Mouse (Mus musculus) neural tube, embryonic 15.5 days (tissue): ENCODE data around the gene Dpf3. TPM values are rescaled to one million over a fixed set of nuclear protein-coding genes. Genes with fewer than 3 reads are reported as not detected.
A peak's percentile ranks its signal among the peaks of the same experiment; 100 is the strongest.

ENCODE experiments used
- ATAC-seq: fragments of 200-750 bp; cut with Nextera tagmentation; 2 replicates; pipeline ENCODE4 v1.8.0; 2017; ENCODE audit warnings: mild to moderate bottlenecking, moderate TSS enrichment, moderate library complexity; ENCODE audit not compliant: low FRiP score
- H3K27ac ChIP-seq: fragments of 300-500 bp; sonication (generic); replicated peaks from 2 replicates; pipeline ENCODE4 v1.5.1; 2015; ENCODE audit warnings: mild to moderate bottlenecking, inconsistent platforms
- H3K27me3 ChIP-seq: fragments of 300-500 bp; sonication (generic); replicated peaks from 2 replicates; pipeline ENCODE4 v1.6.1; 2015; ENCODE audit warnings: inconsistent platforms
- H3K36me3 ChIP-seq: fragments of 300-500 bp; sonication (generic); 2 replicates; pipeline ENCODE4 v1.6.1; 2015; ENCODE audit warnings: inconsistent platforms
- H3K4me1 ChIP-seq: fragments of 300-500 bp; sonication (generic); 2 replicates; pipeline ENCODE4 v1.6.1; 2015; ENCODE audit warnings: inconsistent platforms
- H3K4me2 ChIP-seq: fragments of 300-500 bp; sonication (generic); 2 replicates; pipeline ENCODE4 v1.6.1; 2015; ENCODE audit warnings: inconsistent platforms, mild to moderate bottlenecking, moderate library complexity
- H3K4me3 ChIP-seq: fragments of 300-500 bp; sonication (generic); replicated peaks from 2 replicates; pipeline ENCODE4 v1.5.1; 2015; ENCODE audit warnings: mild to moderate bottlenecking, inconsistent platforms
- H3K9ac ChIP-seq: fragments of 300-500 bp; sonication (generic); replicated peaks from 2 replicates; pipeline ENCODE4 v1.6.1; 2015; ENCODE audit warnings: mild to moderate bottlenecking, inconsistent platforms
- H3K9me3 ChIP-seq: fragments of 300-500 bp; sonication (generic); replicated peaks from 2 replicates; pipeline ENCODE4 v1.6.1; 2016; ENCODE audit warnings: inconsistent platforms
- WGBS: fragments of 180-500 bp; shearing (Covaris S2); methylation state at CpG from one replicate; pipeline ENCODE4 v1.1.7; 2015; ENCODE audit warnings: mixed read lengths; 5-methylcytosine and 5-hydroxymethylcytosine counted together
- polyA plus RNA-seq: library from polyadenylated mRNA; unstranded; fragments of >200 nt; fragmentation: Nextera tagmentation; extraction: Ambion mirVana; gene quantifications from 2 replicates; pipeline ENCODE4 v1.2.1, GENCODE M21; 2015

The Dpf3 gene
- polyA plus RNA-seq, 1 experiment from 2014 or later: 15.5 TPM

DNA sequence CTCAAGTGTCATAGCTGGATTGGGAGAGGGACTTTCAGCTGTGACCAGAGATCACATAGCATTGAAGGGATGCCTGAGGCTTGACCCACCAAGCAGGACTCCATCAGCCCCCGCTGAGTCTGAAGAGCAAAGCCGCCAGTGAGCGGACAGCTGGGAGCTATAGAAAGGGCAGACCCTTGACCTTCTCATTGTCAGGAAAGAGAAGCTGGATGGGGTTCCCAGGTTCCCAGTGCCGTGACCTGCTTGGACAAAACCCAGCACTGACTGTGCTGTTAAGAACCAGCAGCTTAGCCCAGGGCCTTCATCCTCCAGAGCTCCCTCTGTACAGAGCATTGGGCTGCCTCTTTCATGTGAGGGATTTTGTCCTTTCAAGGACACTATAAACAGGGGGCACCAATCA is 260.5 kb downstream of the Dpf3 start:
- WGBS: 44% methylated on average over 4 of the region's 4 CpGs
- ATAC-seq: no peak

DNA sequence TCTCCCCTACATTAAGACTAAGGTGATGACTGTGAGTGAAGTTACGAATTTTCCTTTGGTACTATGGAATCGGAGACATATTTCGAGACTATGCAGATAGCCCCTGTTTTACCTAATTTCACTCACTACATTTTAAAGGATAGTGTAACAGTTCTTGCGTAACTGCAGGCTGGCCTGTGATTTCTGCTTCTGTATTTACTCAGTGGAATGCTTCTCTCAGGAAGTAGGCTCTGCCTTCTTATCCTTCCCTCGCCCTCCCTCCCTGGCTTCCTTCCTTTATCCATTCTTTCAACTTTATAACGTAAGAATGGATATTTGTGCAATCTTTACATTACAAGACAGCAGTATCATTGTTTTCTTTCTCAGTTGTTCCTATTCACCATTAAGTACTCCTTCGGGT is 266.6 kb downstream of the Dpf3 start:
- no peaks in the 10 kb centered on the region for H3K4me1 ChIP-seq
- no peaks in the 10 kb centered on the region for H3K27me3 ChIP-seq
- H3K4me3 ChIP-seq: no peak overlapping the region
- ATAC-seq: no peak
- no peaks in the 10 kb centered on the region for H3K36me3 ChIP-seq
- no peak overlapping the region for H3K9ac ChIP-seq
- WGBS: 86% methylated on average over 7 of the region's 7 CpGs
- no peak overlapping the region for H3K4me2 ChIP-seq
- H3K27ac ChIP-seq: no peak overlapping the region
- no peaks in the 10 kb centered on the region for H3K9me3 ChIP-seq

More for the DNA sequence above, 260.5 kb downstream of the Dpf3 start:
- Histone ChIP-seq H3K36me3 (no peaks in the 10 kb centered on the region), H3K9ac (no peak overlapping the region), H3K4me1 (no peaks in the 10 kb centered on the region), H3K27ac (no peak overlapping the region), H3K27me3 (no peaks in the 10 kb centered on the region), H3K9me3 (no peaks in the 10 kb centered on the region), H3K4me3 (no peak overlapping the region), H3K4me2 (no peak overlapping the region)

DNA sequence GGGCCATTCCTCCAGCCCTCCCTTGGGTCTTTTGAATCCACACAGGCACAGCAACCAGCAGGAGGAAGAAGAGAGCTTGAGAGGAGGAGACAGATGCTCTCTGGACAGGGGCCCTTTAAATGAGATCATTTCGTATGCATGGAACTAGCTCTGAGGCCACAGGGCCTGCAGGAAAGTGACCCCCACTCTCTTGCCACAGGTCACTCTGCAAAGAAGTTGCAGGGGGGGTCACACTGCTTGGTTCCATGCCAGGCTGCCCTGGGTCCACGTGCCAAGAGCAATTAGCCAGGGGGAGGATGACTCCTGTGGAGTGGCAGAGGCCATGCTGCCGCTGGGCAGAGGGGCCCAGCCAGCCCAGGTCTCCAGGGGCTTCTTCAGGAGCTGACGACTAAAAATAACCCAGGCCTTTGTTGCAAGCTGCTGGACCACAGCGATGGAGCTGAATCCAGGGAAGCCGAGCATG is 273.6 kb downstream of the Dpf3 start:
- Histone ChIP-seq H3K9ac (no peak overlapping the region), H3K27me3 (no peaks in the 10 kb centered on the region), H3K9me3 (no peaks in the 10 kb centered on the region), H3K4me1 (peaks cover 18% of the 10 kb centered on the region), H3K4me3 (no peak overlapping the region), H3K27ac (no peak overlapping the region), H3K4me2 (no peak overlapping the region), H3K36me3 (no peaks in the 10 kb centered on the region)
- peak; percentile 62; the same call in 1 of the 2 replicates for ATAC-seq
- 12% methylated on average over 6 of the region's 6 CpGs for WGBS

DNA sequence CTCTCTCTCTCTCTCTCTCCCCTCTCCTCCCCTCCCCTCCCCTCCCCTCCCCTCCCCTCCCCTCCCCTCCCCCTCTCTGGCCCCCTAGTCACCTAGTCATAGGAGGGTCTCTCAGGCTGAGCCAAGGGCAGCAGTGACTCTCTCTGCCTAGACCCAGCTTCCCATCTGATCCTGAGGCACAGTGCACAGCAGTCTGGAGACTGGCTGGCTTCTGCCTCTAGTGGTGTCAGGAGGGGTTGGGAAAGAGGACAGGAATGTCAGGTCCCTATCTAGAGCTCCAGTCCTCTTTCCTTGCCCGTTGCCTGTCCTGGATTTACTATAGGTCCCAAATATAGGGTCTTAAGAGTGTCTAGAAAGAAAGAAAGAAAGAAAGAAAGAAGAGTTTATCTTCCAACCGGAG is 275.5 kb downstream of the Dpf3 start:
- Histone ChIP-seq H3K4me3 (no peak overlapping the region), H3K9me3 (no peaks in the 10 kb centered on the region), H3K36me3 (no peaks in the 10 kb centered on the region), H3K27ac (no peak overlapping the region), H3K27me3 (no peaks in the 10 kb centered on the region), H3K4me1 (peaks cover 33% of the 10 kb centered on the region), H3K4me2 (no peak overlapping the region), H3K9ac (no peak overlapping the region)
- no peak for ATAC-seq
- WGBS: 89% methylated on average over 2 of the region's 2 CpGs

DNA sequence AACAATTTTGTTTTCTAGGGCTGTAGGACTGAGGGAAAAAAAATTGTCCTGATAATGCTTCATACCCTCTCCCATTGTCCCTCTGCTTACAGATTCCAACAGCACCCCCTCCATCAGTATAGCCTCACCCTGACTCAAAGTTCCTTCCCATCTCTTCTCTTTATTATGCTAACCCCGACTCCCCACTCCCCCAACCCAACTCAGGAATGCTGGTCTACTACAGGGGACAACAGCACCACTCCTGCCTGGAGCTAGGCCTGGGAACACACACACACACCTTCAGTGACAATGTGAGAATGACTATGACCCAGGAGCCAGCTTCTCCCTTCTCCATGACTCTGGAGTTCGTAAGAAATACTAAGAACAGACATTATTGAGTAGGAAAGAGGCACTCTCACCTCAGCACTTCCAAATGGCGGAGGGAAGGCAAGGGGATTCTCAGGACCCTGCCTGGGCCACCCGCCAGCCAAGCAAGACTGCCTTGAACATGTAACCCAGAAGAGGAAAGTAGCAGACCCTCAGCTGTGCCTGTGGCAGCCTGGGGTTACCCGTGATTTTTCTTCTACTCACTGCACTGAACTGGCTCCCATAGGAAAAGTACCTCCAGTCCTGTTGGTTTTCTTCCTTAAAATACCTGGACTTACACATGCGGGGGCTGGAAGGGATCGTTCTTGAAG is 276.2 kb downstream of the Dpf3 start:
- no peak for ATAC-seq
- H3K36me3 ChIP-seq: no peaks in the 10 kb centered on the region
- no peak overlapping the region for H3K4me2 ChIP-seq
- peaks cover 33% of the 10 kb centered on the region for H3K4me1 ChIP-seq
- no peaks in the 10 kb centered on the region for H3K9me3 ChIP-seq
- H3K9ac ChIP-seq: no peak overlapping the region
- WGBS: 75% methylated on average over 7 of the region's 7 CpGs
- H3K4me3 ChIP-seq: no peak overlapping the region
- H3K27ac ChIP-seq: no peak overlapping the region
- no peaks in the 10 kb centered on the region for H3K27me3 ChIP-seq

DNA sequence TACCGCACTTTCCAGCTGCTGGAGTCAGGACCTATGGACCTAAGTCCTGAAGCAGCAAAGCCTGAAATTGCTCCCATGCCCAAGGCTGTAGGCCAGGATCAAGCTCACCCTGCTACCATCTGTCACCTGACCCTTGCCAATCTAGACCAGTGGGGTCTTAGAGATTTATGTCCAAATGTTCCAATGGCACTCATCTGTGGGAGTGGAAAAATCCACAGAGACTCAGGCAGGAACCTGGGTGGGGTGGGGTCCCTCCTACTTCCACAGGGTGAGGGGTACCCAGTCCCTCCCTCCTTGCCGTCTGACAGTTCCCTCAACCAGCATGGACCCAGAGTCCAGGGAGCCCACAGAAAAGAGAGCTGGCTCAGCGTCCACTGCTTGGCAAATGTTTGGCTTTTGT is 276.8 kb downstream of the Dpf3 start:
- no peaks in the 10 kb centered on the region for H3K27me3 ChIP-seq
- peaks cover 33% of the 10 kb centered on the region for H3K4me1 ChIP-seq
- no peak overlapping the region for H3K27ac ChIP-seq
- WGBS: 68% methylated on average over 3 of the region's 3 CpGs
- no peaks in the 10 kb centered on the region for H3K9me3 ChIP-seq
- no peak overlapping the region for H3K4me2 ChIP-seq
- no peak overlapping the region for H3K9ac ChIP-seq
- ATAC-seq: no peak
- H3K36me3 ChIP-seq: no peaks in the 10 kb centered on the region
- H3K4me3 ChIP-seq: no peak overlapping the region

DNA sequence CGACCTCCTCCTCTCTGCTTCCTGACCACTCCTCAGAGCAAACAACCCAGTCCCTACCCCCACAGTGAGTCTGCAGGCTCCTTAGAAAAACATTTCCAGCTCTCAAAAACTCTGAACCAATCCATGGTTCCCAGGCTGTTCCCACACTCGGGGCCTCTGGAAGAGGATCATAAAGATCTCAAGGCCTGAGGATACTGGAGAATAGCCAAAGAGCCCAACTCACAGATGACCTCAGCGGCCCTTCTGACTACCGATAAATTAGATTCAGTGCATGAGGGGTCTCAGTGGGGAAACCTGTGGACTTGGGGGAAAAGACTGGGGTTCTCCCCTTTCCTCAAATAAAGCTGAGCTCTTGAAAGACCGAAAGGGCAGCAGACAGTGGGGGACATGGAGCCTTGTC is 277.2 kb downstream of the Dpf3 start:
- Histone ChIP-seq H3K27me3 (no peaks in the 10 kb centered on the region), H3K36me3 (no peaks in the 10 kb centered on the region), H3K4me1 (peaks cover 33% of the 10 kb centered on the region), H3K4me3 (no peak overlapping the region), H3K9me3 (no peaks in the 10 kb centered on the region), H3K9ac (no peak overlapping the region), H3K4me2 (no peak overlapping the region), H3K27ac (no peak overlapping the region)
- WGBS: 52% methylated on average over 5 of the region's 5 CpGs
- no peak for ATAC-seq

DNA sequence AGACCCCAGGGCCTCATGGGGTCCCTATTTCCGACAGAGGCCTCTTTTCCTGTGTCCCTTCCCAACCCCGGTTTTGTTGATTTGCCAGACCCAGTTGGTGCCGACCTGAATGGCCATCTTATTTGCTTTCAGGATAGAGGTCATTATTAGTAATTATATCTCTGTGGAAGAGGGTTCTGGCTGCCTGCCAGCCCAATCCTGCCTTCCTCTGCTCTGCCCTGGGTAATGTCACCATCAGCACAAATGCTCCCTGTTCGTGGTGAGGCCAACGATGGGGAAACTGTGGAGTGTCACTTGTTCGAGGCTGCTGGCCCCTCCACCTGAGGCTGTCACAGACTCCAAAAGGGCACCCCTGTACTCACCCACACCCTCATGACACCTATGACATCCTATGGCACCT is 278.1 kb downstream of the Dpf3 start:
- no peak for ATAC-seq
- H3K27me3 ChIP-seq: no peaks in the 10 kb centered on the region
- 17% methylated on average over 6 of the region's 6 CpGs for WGBS

DNA sequence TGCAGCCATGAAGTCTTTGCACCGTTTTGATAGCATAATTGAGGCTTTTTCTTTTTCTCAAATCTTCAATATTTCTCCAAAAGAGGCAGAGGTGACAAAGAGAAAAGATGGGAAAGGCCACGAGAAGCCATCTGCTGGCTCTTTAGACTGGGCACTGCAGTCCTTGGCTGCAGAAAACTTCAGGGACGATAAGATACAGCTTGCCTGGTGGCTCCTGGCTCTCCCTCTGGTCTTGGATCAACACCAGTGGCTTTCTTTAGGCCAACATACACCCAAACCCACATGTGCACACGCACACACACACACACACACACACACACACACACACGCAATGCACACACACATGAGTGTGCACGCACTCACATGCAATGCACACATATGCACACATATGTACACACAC is 278.7 kb downstream of the Dpf3 start:
- Histone ChIP-seq H3K9ac (no peak overlapping the region), H3K4me3 (no peak overlapping the region), H3K4me1 (peaks cover 32% of the 10 kb centered on the region), H3K27me3 (no peaks in the 10 kb centered on the region), H3K27ac (0 out of 2 replicates have a peak overlapping the region, but pooled peaks have one; percentile 48), H3K36me3 (no peaks in the 10 kb centered on the region), H3K9me3 (no peaks in the 10 kb centered on the region), H3K4me2 (no peak overlapping the region)
- no peak for ATAC-seq
- WGBS: 64% methylated on average over 6 of the region's 6 CpGs

More for the DNA sequence above, 278.1 kb downstream of the Dpf3 start:
- Histone ChIP-seq H3K9me3 (no peaks in the 10 kb centered on the region), H3K4me2 (no peak overlapping the region), H3K4me3 (no peak overlapping the region), H3K27ac (no peak overlapping the region), H3K36me3 (no peaks in the 10 kb centered on the region), H3K9ac (no peak overlapping the region), H3K4me1 (peaks cover 35% of the 10 kb centered on the region)

DNA sequence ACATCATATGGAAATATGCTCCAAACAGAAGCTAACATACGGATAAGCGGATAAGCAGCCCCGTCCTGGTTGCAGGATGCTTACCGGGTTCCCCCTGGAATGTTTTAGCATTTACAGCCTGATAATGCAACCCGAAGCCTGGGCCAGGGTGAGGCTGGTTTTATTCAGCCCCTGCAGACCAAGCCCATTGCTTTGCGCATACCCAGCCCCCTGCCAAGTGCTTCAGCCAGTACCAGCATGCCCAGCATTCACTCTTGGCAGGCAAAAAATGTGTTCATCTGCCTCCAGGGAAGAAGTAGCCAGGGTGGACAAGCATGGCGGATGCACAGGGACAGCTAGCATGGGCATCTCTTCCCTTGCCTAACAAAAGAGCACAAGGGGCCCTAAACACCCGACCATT is 279.5 kb downstream of the Dpf3 start:
- no peak for ATAC-seq
- Histone ChIP-seq H3K4me1 (peaks cover 31% of the 10 kb centered on the region), H3K27me3 (no peaks in the 10 kb centered on the region), H3K36me3 (no peaks in the 10 kb centered on the region), H3K4me2 (no peak overlapping the region), H3K9me3 (no peaks in the 10 kb centered on the region), H3K4me3 (no peak overlapping the region), H3K27ac (peak overlapping the region; percentile 48), H3K9ac (no peak overlapping the region)
- WGBS: 33% methylated on average over 8 of the region's 8 CpGs

DNA sequence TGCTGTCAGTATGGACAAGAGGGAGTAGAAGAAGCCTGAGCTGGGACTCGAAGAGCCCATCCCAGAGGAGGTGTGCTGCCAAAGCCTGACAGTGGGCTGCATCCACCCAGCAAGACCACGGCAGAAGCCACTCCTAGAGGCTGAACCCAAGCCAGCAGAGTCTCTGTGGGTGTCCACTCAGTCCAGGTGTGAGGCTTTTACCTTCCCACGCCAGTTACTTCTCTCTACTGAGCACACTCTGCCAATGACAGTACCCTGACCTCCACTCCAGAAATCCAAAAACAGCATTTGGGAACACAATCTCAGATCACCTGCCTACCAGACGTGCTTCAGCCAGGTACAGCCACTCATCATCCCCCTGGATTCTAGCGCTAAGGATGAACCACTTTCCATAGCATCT is 280.0 kb downstream of the Dpf3 start:
- Histone ChIP-seq H3K9me3 (no peaks in the 10 kb centered on the region), H3K4me1 (peaks cover 31% of the 10 kb centered on the region), H3K9ac (no peak overlapping the region), H3K27me3 (no peaks in the 10 kb centered on the region), H3K36me3 (no peaks in the 10 kb centered on the region), H3K4me3 (no peak overlapping the region), H3K27ac (peak overlapping the region; percentile 48), H3K4me2 (no peak overlapping the region)
- 72% methylated on average over 5 of the region's 5 CpGs for WGBS
- no peak for ATAC-seq

DNA sequence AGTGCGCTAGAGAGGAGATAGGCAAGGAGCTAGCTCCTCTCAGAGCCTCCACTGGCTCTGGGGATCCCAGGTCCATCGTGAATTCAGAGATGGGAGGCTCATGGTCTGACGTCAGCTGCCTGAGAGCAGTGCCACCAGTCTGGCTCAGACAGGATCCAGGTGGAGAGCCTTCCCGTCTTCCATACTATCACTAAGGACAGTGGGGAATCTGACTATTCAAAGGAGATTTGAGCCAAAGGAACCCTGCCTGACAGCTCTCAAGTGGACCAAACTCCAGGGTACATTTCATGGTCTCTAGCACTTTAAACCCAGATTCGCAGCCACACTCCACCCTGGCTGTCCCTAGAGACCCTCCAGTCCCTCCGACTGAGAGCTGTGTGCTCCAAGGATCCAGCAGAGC is 280.6 kb downstream of the Dpf3 start:
- Histone ChIP-seq H3K4me2 (no peak overlapping the region), H3K9me3 (no peaks in the 10 kb centered on the region), H3K4me1 (peaks cover 33% of the 10 kb centered on the region), H3K27ac (no peak overlapping the region), H3K9ac (no peak overlapping the region), H3K4me3 (no peak overlapping the region), H3K36me3 (no peaks in the 10 kb centered on the region), H3K27me3 (no peaks in the 10 kb centered on the region)
- ATAC-seq: no peak
- 74% methylated on average over 6 of the region's 6 CpGs for WGBS
